Mouse (Mus musculus): ENCODE measurements around the gene St6galnac5.

The St6galnac5 gene

GRCm38 (mm10) chr3:152981988-152982387, at the start of gene St6galnac5:
Gene St6galnac5 (minus strand): TSS chr3:152982246.
- DNase-seq (ENCODE audit: low read depth, low spot score), result no peak

GRCm38 (mm10) chr3:153030756-153031155, 48.7 kb upstream of the St6galnac5 start:
- DNase-seq (ENCODE audit: low read depth, low spot score), result no peak

GRCm38 (mm10) chr3:153024016-153024415, 42.0 kb upstream of the St6galnac5 start:
- no peak for DNase-seq (ENCODE audit: low read depth, low spot score)

GRCm38 (mm10) chr3:153018051-153018450, 36.0 kb upstream of the St6galnac5 start:
- no peak for DNase-seq (ENCODE audit: low read depth, low spot score)

GRCm38 (mm10) chr3:153016355-153016754, 34.3 kb upstream of the St6galnac5 start:
- no peak for DNase-seq (ENCODE audit: low read depth, low spot score)

- DNase-seq (ENCODE audit: low read depth, low spot score), result no peak
These were observed 24.8 kb upstream of the St6galnac5 start for GRCm38 (mm10) chr3:153006893-153007292.

- DNase-seq (ENCODE audit: low read depth, low spot score), result no peak
These were observed 16.9 kb upstream of the St6galnac5 start for GRCm38 (mm10) chr3:152998901-152999300.

- DNase-seq (ENCODE audit: low read depth, low spot score), result no peak
These were observed 16.1 kb upstream of the St6galnac5 start for GRCm38 (mm10) chr3:152998106-152998505.

- DNase-seq (ENCODE audit: low read depth, low spot score), result no peak
These were observed 11.6 kb upstream of the St6galnac5 start for GRCm38 (mm10) chr3:152993608-152994007.

- DNase-seq (ENCODE audit: low read depth, low spot score), result no peak
These were observed 8.7 kb upstream of the St6galnac5 start for GRCm38 (mm10) chr3:152990787-152991186.

- DNase-seq (ENCODE audit: low read depth, low spot score), result peak; percentile 36
These were observed 770 bp downstream of the St6galnac5 start for GRCm38 (mm10) chr3:152980978-152981974.

GRCm38 (mm10) chr3:152980431-152980830, 1.6 kb downstream of the St6galnac5 start:
- DNase-seq (ENCODE audit: low read depth, low spot score), result no peak

- no peak for DNase-seq (ENCODE audit: low read depth, low spot score)
These were observed 2.5 kb downstream of the St6galnac5 start for GRCm38 (mm10) chr3:152979481-152980092.

- no peak for DNase-seq (ENCODE audit: low read depth, low spot score)
These were observed 10.7 kb downstream of the St6galnac5 start for GRCm38 (mm10) chr3:152971373-152971772.

GRCm38 (mm10) chr3:152969774-152970347, 12.2 kb downstream of the St6galnac5 start:
- DNase-seq (ENCODE audit: low read depth, low spot score), result no peak

GRCm38 (mm10) chr3:152961855-152962376, 20.1 kb downstream of the St6galnac5 start:
- DNase-seq (ENCODE audit: low read depth, low spot score), result no peak

- peak; percentile 50 for DNase-seq (ENCODE audit: low read depth, low spot score)
These were observed 23.5 kb downstream of the St6galnac5 start for GRCm38 (mm10) chr3:152958358-152959150.

- no peak for DNase-seq (ENCODE audit: low read depth, low spot score)
These were observed 25.3 kb downstream of the St6galnac5 start for GRCm38 (mm10) chr3:152956771-152957170.

GRCm38 (mm10) chr3:152956038-152956437, 26.0 kb downstream of the St6galnac5 start:
- no peak for DNase-seq (ENCODE audit: low read depth, low spot score)

GRCm38 (mm10) chr3:152951634-152952545, 30.2 kb downstream of the St6galnac5 start:
- no peak for DNase-seq (ENCODE audit: low read depth, low spot score)
